Mouse (Mus musculus): Measurements from ENCODE around the gene Hoxb7. TPM values are rescaled to one million over a fixed set of nuclear protein-coding genes. Genes with fewer than 3 reads are reported as not detected.

Hoxb7 gene
- total RNA-seq, 1 experiment from 2014 or later, result 34.3 TPM

DNA sequence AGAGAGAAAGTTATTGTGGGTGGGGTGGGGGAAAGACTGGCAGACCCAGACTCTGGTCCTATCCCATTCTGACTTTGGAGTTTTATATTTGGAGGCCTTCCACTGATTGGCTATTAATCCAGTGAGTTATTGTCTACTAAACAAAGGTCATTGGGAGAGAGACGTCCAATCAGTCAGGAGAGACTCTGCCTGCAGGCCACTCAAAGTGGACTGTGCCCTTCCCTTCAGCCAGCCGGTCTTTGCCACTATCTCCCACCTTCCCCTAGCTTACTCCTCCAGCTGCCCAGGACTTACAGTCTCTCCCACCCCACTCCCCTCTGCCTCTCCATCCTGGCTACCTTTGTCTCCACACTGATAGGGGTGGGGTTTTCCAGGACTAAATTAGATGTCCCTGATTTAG is 50.2 kb downstream of the Hoxb7 start:
- DNase-seq, result peak; percentile 56

DNA sequence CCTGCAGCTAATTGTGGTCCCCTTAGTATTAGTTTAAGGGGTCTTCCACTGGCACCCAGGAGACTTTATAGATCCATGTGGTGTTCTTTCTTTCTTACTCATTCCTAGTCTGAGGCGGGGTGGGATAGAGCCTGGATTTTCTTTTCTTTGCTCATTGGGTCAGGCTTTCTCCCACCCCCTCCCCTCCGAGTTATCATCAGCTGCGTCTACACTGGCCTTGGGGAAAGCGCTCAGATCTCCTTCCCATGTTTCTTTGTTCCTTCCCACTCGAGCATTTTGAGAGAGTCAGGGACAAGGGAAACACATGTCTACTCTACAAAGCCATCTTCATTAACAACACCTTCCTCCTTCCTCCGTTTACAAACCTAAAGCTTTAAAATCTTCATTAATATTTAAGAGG is 50.6 kb downstream of the Hoxb7 start:
- DNase-seq, result peak; percentile 36

GRCm38 (mm10) chr11:96338957-96339855 is 52.8 kb downstream of the Hoxb7 start:
- peak; percentile 18 for DNase-seq

Small RNA genes within 50 kb of the gene (microRNA-seq; reads per million reads assigned to microRNA genes)
- gene Mir10a (35,720 to 56,963 reads per million in 2 experiments), gene Mir196a-1 (27.4 to 30.3 reads per million in 2 experiments)

Other genes with a start within 250 kb of the Hoxb7 start
- 43.8 and 45.2 TPM in 2 replicates for gene Ube2z, start 221.2 kb upstream of the Hoxb7 start, total RNA-seq (2021)
- 244 and 262 TPM in 2 replicates for gene Atp5g1, start 211.0 kb upstream of the Hoxb7 start, total RNA-seq (2021)
- gene Calcoco2, start 174.7 kb upstream of the Hoxb7 start, total RNA-seq (2021), result not detected in 2 replicates
- not detected in 2 replicates for gene Ttll6, start 152.8 kb upstream of the Hoxb7 start, total RNA-seq (2021)
- gene Hoxb13, start 92.3 kb upstream of the Hoxb7 start, total RNA-seq (2021), result not detected in 2 replicates
- gene Hoxb9, start 15.2 kb upstream of the Hoxb7 start, total RNA-seq (2021), result 99.3 and 156 TPM in 2 replicates
- 56.7 and 59.4 TPM in 2 replicates for gene Hoxb8, start 4.7 kb upstream of the Hoxb7 start, total RNA-seq (2021)
- 35.7 and 39.8 TPM in 2 replicates for gene Hoxb6, start 5.9 kb downstream of the Hoxb7 start, total RNA-seq (2021)
- gene Hoxb5, start 16.7 kb downstream of the Hoxb7 start, total RNA-seq (2021), result 17.1 and 18.7 TPM in 2 replicates
- gene Hoxb4, start 31.6 kb downstream of the Hoxb7 start, total RNA-seq (2021), result 14.0 and 15.7 TPM in 2 replicates
- gene Hoxb3, start 36.7 kb downstream of the Hoxb7 start, total RNA-seq (2021), result 17.1 and 26.0 TPM in 2 replicates
- gene Hoxb2, start 63.9 kb downstream of the Hoxb7 start, total RNA-seq (2021), result 18.0 and 19.3 TPM in 2 replicates
- gene Hoxb1, start 79.1 kb downstream of the Hoxb7 start, total RNA-seq (2021), result not detected in 2 replicates
- 4.0 and 12.9 TPM in 2 replicates for gene Skap1, start 178.0 kb downstream of the Hoxb7 start, total RNA-seq (2021)